Mouse (Mus musculus) kidney, adult 9 months (tissue): ENCODE data around the gene Slc13a2.

Experiments used
- DNase-seq: peaks from one replicate; pipeline ENCODE4 v3.0.0; 2022

Gene Slc13a2

DNA sequence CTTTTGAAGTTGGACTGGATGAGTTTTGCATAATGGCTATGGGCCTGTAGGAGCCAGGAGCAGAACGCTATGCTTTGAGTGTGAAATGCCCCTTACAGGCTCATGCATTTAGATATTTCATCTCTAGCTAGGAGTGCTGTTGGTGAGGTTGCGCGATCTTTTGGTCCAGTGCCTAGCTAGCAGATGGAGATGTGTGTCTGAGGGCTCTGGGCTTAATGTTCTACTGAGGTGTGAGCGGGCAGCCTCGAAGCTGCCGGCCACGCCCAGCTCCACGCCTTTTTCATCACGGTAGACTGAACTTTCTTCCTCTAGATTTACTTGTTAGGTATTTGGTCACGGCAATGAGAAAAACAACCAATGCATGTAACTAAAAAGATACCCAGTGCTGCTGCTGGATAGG is 9.2 kb upstream of the Slc13a2 start:
- DNase-seq: peak; percentile 85

DNA sequence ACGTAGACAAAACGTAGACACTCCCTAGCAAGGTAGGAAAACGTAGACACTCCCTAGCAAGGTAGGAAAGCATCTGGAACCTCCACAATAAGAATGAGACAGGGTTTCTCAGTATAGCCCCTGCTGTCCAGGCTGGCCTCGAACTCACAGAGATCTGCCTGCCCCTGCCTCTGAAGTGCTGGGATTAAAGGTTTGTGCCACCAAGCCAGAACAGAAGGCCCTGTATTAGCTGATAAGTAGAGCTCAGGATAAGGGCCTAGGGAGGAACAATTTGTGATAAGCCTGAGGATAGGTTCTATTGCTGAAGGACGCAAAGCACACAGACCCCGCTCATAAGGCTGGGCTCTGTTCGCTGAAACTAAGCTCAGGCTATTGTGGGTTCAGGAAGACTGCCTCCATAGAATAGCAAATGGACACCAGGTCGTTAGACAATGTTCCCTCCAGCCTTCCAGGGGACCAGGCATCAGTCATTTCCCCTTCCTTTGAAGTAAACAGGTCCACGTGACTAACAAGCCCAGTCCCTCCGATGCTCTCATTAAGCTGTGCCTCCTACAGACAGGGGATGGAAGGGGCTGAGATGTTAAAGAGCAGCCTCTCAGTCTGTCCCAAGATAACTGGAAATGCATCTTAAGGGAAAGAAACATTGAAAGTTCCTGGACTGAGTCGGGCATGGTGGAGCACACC is 8.3 kb upstream of the Slc13a2 start:
- DNase-seq: no peak

DNA sequence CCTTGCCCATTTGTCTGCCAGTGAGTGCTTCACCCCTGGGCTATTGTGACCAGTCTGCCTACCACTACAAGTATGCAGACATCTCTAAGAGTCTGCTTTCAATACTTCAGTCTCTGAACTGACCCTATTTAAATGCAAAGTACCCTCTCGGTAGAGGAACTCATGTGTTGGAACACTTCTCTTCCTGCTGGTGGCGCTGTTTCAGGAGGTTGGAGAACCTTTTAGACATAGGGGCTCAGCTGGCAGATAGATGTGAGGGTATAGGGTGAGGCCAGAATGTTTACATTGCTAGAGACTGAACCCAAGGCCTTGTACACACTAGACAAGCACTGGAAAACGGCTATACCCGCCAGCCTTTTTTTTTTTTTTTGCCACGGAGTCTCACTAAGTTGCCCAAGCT is 6.3 kb upstream of the Slc13a2 start:
- no peak for DNase-seq

DNA sequence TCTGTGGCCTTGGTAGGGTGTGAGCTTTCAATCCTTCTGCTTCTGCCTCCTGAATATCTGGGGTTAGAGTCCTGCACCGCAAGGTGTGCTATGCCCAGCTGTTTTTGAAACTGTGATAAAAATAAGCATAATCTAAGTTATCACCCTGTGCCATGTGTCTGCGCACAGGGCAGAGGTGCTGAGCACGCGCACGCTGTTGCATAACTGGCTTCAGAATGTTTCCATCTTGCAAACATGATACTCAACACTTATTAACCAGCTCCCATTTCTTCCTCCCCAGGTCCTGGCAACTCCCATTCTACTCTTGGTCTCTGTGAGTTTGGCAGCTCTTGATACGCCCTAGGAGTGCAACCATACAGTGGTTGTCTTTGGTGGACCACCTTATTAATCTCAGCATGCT is 5.6 kb upstream of the Slc13a2 start:
- peak; percentile 81 for DNase-seq

DNA sequence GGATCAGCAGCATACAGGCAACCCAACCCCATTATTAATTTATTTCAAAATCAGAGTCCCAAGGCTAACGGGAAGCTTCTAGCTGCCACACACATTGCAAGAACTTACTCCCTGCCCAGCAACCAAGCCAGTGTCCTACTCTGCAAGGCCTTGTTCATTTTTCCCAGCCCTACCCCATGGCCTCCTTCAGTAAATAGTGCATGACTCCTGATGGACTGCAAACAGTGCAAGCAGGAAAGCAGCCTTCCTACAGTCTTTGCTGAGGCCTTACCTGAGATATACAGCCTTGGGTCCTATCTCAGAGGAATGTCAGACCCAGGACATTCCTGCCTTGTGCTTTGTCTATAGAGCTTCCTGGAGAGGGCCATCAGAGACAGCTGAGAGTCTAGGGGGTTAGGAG is 3.6 kb upstream of the Slc13a2 start:
- DNase-seq: no peak

DNA sequence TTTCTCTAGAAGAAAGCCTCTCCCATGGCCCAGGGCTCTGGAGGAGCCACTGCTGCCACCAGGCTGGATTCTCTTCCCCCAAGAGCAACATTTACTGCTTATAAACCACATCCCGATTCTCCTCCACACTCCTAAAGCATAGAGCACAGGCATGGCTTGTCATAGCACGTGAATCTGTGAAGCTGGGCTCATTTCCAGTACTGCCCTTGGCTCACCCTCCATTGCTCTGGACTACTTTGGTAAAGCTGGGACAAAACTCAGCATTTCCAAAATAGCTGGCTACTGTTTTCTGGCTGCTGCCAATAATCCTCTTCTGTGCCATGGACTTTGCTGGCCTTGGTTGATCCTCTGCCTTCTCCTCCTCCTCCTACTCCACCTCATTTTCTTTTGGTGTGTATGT is 2.3 kb upstream of the Slc13a2 start:
- DNase-seq: peak; percentile 77

DNA sequence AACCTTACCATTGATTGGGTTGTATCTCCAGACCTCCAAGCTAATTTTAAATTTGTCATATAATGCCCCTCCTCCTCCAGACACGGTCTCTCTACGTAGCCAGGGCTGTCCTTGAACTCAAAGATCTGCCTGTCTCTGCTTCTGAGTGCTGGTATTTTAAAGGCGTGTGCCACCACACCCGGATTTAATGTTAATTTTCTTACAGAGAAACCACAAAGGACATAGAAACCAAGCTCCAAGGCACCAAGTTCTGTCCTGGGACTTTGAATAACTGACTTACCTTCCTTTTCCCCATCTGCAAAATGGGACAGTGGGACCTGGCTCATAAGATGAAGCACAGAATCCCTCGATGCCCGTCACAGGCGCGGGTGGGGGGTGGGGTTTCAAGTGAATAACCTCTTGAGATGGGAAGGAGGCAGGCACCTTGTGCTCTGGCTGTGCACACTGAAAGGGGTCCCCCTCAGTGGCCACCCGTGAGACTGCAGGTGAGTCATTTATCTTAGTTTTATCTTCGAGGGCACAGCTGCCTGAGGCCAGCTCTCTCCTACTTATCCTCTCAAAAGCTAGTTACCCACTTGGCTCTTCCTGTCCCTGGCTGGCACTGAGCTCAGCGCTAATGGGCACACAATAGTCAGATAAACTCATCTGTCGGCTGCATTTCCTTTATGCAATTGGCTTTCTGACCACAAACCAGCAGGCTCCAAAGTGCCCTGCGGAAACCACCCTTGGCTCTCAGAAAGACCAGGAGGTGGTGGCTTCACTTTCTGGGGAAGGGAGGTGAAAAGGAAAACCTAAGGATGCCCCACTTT is 612 bp downstream of the Slc13a2 start:
- DNase-seq: no peak

DNA sequence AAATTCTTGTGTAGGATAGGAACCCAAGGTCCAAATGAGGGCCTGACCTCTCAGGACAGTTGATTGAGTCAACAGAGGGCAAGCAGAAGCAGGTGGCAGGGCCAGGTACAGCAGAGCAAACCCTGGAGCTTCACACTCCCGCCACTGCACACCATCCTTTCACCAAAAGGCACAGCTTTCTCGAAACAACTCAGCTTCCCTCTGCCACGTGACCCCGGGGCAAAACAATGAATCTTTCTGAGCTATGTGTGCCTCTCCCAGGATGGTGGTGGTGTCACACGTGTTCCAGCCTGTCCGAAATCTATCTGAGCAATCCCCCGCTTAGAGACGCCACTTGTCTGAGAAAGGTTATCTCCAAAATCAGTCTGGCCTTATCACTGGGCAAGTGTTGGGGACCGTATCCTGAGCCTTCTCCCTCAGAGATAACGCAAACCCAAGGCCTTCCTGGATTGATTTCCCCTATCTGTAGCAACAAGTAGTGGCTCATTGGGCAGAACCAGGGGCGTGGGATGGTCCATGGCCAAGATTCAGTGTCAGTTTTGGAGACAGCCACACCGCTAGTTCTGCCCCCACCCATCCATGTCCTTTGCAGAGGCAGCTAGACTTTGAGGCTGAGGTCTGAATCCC is 1.6 kb downstream of the Slc13a2 start:
- DNase-seq: no peak

DNA sequence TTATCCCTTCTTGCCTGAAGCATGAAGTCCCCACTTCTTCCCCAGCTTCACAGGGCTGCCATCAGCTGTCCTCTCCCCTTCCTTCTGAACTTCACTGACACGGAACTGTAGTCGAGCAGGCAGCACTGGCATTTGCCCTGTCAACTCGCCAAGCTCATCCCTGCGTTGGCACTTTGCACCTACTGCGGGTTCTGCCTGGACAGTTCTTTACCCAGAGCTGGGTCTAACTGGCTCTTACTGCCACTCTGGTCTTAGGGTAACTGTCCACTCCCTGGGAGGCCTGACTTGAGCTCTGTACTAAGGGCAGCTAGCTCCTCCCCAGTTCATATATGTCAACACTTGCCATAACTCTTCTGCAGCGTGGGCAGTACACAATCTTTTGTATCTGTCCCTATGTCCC is 5.2 kb downstream of the Slc13a2 start:
- peak; percentile 97 for DNase-seq

DNA sequence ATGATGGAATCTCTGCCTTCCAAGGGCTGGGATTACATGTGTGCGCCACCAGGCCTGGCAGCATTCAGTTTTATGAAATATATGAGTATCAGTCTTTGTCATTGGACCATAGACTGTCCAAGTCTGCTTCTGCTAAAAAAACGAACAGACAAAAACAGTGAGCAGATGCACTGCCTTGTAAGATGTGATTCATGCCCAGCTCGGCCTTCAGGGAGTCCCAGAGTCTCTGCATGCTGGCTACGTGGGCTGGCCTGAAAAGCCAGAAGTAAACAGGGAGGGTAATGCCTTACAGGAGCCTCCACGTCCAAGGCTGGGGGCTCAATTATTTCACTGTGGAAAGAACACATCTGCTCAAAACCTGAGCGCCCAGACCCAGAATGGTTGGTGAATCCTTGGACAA is 9.2 kb downstream of the Slc13a2 start:
- no peak for DNase-seq

DNA sequence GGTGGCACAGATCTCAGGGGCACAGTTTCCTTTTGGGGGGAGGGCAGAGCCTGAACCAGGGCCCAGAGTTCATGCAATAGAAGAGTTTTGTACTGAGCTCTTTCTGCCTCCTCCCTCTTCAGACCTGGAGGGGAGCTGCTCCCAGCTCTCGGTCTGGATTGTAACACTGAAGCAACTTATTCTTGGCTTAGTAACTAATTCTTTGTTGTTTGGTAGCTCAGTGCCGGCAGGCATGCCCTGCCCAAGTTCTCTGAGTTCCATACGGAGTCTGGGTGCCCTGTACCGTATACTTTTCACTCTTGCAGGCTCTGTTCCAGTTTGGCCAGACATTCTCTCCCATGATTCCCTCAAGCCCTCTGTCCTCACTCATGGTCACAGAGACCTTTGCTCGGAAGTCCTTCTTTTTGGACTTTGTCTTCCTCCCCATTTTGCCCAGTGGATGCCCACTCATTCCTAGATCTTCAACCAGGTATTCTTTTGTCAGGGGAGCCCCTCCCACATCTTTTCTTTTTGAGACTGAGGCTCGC is 9.6 kb downstream of the Slc13a2 start:
- peak; percentile 83 for DNase-seq

DNA sequence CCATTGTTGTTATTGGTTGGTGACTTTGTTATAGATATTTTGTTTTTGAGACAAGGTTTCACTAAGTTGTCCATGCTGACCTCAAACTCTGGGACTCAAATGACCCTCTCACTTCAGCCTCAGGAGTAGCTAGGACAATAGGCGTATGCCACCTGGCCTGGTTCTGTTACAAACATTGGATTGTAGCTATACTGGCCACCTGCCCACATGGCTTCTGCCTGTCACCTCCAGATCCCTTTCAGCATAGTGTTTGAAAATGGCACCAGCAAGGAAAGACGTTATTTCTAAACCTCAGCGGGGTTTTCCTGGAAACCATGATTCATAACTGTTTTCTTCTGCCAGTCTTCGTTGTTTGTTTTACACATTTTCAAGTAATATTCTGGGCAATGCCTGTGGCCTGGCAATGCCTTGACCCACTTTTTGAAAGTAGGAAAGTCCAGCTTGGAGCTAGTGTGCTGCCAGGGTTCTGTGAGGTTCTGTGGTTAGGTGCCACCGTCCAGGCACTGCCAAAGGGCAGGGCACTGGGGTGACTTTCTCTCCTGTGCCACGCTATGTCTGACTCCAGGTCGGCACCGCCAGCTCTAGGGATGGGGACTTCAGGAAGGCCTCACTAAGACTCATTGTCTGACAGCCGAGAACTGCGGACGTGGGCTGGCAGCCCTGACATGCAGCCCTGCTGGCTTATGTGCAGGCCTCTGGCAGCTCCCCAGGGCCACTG is 10.3 kb downstream of the Slc13a2 start:
- DNase-seq: no peak

DNA sequence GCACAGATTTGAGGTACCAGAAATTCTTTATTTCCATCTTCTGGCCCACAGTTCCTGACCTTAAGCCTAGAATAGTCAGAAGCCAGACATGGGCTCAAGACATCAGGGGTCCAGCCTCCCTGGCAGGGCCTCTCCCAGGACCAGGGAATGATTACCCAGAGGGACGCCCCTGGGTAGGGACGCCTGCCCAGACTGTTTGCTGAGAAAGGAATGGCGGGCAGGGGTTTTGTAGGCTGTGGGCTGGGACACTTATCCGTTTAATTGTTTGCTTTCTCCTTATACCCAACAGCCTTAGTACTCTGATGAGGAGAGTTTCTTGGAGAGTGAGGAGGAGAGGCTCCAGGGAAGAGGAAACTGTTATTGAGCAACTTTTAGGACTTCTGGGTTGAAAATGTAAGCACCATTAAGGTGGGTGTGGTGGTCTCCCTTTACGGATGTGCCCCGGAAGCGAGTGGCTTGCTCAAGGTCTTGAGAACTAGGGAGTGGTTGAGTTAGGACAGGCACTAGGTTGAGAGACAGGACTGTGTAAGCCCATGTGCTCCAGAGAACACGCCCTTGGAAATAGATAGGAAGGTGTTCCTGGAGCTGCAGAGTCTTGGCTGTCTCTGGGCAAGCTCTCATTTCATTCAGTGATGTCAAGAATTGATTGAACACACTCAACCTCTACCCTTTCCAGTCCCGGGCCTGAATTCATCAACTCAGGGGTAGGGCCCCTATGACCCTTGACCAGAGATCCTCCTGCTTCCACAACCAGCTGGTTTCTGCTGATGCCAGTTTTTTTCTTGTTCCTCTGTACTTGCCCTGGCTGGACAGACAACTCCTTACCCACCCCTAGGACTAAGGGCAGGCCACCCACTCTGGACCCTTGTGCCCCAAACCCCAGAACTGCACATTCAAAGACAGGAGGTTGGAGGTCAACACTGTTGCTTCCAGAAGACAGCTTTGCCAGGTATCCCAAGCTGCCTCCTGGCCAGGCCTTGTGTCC is 13.5 kb downstream of the Slc13a2 start:
- peak; percentile 87 for DNase-seq

DNA sequence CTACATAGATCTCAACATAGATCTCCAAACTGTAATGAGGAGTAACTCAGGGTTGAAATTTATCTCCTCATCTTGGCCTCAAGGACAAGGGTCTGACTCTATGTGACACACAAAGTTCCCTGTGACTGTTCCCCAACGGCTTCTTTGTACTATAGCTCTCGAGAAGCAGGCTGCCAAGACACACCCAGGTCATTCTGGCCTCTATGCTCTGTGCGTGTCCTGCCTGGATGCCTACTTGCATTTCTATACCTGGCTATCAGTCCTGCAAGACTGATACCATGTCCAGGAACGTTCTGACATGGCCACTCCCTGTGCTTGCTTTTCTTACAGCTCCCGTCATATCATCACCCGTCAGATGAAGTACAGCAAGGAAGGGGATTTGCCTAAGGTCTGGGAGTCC is 20.0 kb downstream of the Slc13a2 start:
- no peak for DNase-seq

DNA sequence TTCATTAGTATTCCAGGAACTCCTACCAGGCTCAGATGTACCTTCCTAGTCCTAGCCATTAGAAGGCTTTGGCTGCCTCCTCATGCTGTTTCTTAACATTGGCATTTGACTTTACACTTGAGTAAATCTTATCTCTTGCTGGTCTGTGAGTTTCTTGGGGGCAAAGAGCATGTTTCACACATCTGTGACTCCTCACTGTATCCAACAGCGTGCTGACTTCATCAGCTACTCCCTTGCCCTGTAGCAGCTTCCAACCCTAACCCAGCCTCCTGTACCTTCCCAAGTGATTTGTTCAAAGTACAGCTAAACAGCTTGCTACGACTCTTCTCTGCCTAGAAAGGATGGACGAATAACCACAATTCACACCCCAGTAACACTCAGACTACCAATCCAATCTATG is 20.5 kb downstream of the Slc13a2 start:
- DNase-seq: peak; percentile 85

DNA sequence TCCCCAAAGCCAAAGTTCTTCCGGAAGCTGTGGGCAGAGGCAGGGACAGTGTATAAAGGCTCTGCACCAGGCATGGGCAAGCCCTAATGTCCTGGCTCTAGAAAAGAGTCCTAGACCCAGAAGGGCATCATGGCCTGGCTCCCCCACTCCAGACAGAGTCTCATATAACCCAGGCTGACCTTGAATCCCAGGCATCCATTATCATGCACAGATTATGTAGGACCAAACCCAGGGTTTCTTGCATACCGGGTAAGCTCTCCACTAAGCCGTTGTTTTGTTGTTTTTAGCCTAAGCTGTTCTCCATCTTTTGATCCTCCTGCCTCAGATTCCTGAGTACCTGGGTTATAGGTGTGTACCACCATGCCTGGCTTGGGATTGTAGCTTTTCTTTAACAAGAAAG is 21.1 kb downstream of the Slc13a2 start:
- no peak for DNase-seq

DNA sequence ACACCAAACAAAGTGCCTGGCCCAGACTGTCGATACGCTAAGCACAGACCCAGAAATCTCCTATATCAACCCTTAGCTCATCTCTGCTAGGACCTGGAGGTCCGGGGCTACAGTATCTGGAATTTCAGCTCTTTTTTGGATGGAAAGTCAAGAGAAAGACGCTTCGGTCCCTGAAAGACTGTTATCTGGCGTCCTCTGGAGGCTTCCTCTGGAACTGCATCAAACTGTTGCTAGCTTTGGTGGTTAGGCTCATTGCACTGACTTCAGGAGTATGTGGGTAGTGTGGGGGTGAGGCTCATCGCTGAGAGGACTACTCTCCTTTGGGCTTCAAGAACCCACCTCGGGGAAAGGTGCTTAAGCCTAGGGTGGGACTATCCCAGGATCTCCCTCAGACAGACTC is 22.3 kb downstream of the Slc13a2 start:
- DNase-seq: peak; percentile 72

DNA sequence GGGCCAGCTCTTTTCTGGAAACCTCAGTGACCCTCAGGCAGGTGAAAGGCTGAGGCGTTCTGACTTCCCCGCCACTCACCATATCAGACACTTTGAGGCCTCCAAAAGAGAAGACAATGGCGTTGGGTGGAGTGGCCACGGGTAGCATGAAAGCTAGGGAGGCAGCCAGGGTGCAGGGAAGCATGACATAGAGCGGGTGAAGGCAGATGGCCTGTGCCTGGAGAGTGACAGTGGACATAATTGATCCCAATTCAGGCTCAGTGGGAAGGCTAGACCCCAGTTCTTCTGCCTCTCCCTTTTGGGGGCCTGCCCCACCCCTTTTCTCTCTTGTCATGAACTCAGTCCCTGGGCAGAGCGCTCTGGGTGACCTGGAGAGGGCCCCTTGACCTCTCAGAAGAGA is 23.8 kb downstream of the Slc13a2 start:
- no peak for DNase-seq

DNA sequence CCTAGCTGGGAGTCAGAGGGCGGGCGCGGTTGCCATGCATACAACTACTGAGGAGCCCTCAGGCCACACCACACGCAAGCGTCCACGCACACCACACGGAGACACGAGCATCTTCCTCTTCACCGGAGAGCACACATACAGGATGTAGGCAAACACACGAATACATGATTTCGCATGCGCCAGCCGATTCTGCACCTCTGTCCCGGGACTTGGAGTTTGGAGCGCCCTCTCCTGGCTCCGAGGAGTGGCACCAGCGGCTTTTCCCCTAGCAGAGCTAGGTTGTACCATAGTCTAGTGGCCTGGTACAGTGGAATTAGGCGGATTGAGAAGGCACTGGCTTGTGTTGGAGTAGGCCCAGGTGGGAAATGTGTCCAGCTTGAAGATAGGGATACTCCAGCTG is 24.6 kb downstream of the Slc13a2 start:
- DNase-seq: peak; percentile 65

DNA sequence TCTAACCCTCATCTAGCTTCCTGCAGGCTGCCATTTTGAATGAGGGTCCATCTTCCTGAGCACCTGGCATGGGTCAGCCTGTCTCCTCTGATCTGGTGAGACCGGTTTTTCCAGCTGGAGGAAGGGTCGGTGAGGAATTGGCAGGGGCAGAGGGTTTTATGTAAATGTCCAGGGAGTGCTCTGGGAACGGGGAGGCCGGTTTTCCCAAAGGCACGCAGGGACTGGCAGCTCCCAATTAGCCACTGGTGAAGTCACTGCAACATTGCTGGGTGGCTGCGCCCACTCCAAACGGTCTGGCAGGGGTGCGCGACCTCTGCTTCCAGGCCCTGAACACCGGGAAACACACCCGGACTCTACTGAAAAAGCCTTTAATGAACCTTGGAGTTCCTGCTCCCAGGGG is 25.1 kb downstream of the Slc13a2 start:
- no peak for DNase-seq

DNA sequence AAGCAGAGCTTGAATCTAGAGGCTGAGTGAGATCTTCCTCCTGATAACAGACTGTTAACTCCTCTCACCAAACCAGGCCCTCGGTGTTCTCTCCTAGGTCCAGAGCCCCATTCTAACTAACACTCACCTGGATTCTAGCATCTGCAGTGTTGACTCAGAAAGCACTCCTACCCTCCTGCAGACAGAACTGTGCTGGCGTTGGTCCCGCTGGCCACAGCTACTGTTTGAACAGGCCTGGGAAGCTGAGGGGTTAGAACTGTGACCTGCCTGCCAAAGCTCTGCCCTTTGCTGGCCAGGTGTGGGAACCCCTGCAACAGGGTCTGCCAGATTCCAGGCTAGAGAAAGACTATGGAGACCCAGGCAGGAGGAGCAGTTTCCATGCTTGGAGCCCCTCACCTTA is 29.3 kb downstream of the Slc13a2 start:
- no peak for DNase-seq

DNA sequence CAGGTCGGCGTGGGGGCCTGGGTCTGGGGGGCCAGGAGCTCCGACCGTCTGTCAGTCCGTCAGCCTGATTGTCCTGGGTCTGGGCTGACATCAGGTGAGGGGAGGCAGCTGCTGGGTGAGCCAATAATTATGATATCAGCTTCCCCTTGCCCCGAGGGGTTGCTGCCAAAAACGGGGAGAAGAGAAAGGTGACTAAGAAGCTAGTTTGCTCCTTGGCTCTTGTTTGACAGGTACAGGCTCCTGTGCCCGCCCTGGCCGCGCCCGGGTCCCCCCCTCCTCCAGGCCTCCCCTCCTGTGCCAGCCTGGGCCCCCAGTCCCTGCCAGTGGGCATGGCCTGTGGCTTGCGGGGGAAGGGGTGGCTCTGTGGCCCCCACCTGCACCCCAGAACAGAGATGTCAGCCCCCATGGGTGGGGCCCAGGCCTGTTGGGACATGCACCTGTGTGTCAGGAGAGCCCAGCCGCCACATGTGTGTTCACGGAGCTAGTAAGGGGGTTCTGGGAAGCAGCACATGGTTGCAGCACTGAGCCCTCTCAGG is 35.4 kb downstream of the Slc13a2 start, which contains the start of gene Foxn1:
TSS of gene Foxn1 (minus strand) at position 51 of the 536 bp plus-strand sequence.
- no peak for DNase-seq
